Comparison of ENCODE assay signal across 7 mouse cellular contexts in genomic region chr5:75152021-75152425, GRCm38 (mm10). TPM values are rescaled to one million over a fixed set of nuclear protein-coding genes. Genes with fewer than 3 reads are reported as not detected.
DNase-seq lines count a peak whose midpoint lies in the region; ATAC-seq and TF ChIP-seq lines count a peak whose summit lies in the region.

TSS of gene Pdgfra (plus strand) at chr5:75152292.

- no peak for ATAC-seq in kidney, postnatal 0 days (replicated peaks; ENCODE audit: low FRiP score, low read depth)
- ATAC-seq in liver, embryonic 16.5 days (ENCODE audit: low read depth) = no peak
- ATAC-seq in stomach, embryonic 16.5 days (ENCODE audit: insufficient read depth, low FRiP score) = no peak

- TF ChIP-seq CTCF in heart, adult 2 months (IDR thresholded peaks at IDR 0.05) = no peak
- TF ChIP-seq CTCF in kidney, postnatal 0 days (IDR thresholded peaks at IDR 0.05; ENCODE audit: low read depth) = no peak

- peaks cover 3% of the 10 kb centered on the region; the same call in 1 of the 2 replicates for H3K4me1 ChIP-seq in heart, adult 2 months (ENCODE audit: control insufficient read depth, insufficient read depth, low read length)
- peaks cover 9% of the 10 kb centered on the region; the same call in 1 of the 2 replicates for H3K4me1 ChIP-seq in kidney, postnatal 0 days (replicated peaks; ENCODE audit: insufficient read depth, low read length)
- peaks cover 5% of the 10 kb centered on the region for H3K4me1 ChIP-seq in liver, embryonic 16.5 days (ENCODE audit: control insufficient read depth, low read depth, low read length)
- peaks cover 18% of the 10 kb centered on the region; the same call in 1 of the 2 replicates for H3K4me1 ChIP-seq in stomach, embryonic 16.5 days (ENCODE audit: control insufficient read depth, insufficient read depth, low read length)

- H3K27ac ChIP-seq in heart, adult 2 months = peak within 1 kb of the TSS; percentile 61
- peak within 1 kb of the TSS; percentile 89 for H3K27ac ChIP-seq in kidney, postnatal 0 days
- no peak within 1 kb of the TSS for H3K27ac ChIP-seq in liver, embryonic 16.5 days (ENCODE audit: low read length)
- peak within 1 kb of the TSS; percentile 93 for H3K27ac ChIP-seq in stomach, embryonic 16.5 days (ENCODE audit: low read length)

- peak; percentile 63; the same call in 1 of the 2 replicates for TF ChIP-seq POLR2A in heart, adult 2 months (IDR thresholded peaks at IDR 0.05; ENCODE audit: insufficient read depth, low read depth, low read length)

- intact Hi-C loops in heart, adult 2 months (cut with DNase I) = loop anchor here (5.0 kb wide), 1 partner anchor 70 kb away; no protein-coding TSS in a partner anchor

- DNase-seq in adrenal gland, adult 2 months = no peak
- peak; percentile 75 for DNase-seq in embryo, embryonic 11.5 days (ENCODE audit: low read depth, low spot score)
- DNase-seq in heart, adult 2 months = peak; percentile 43 to 45
- DNase-seq in kidney, postnatal 0 days (ENCODE audit: low spot score) = peak; percentile 89
- no peak for DNase-seq in cerebellum, adult 18-20 months

- no peaks in the 10 kb centered on the region for H3K79me2 ChIP-seq in heart, adult 2 months (replicated peaks; ENCODE audit: control insufficient read depth, insufficient read depth, low read length)

- peak within 1 kb of the TSS; percentile 51 for H3K9ac ChIP-seq in heart, adult 2 months (ENCODE audit: low read depth, low read length)
- H3K9ac ChIP-seq in kidney, postnatal 0 days (ENCODE audit: low read depth, low read length) = peak within 1 kb of the TSS; percentile 75
- H3K9ac ChIP-seq in liver, embryonic 16.5 days (ENCODE audit: low read depth, low read length) = no peak within 1 kb of the TSS
- peak within 1 kb of the TSS; percentile 72 for H3K9ac ChIP-seq in stomach, embryonic 16.5 days (ENCODE audit: low read length)

- peak within 1 kb of the TSS; percentile 56 for H3K4me2 ChIP-seq in kidney, postnatal 0 days (ENCODE audit: low read length)
- no peak within 1 kb of the TSS for H3K4me2 ChIP-seq in liver, embryonic 16.5 days (ENCODE audit: low read depth, low read length)
- peak within 1 kb of the TSS; percentile 87 for H3K4me2 ChIP-seq in stomach, embryonic 16.5 days (ENCODE audit: low read depth, low read length)

- no peaks in the 10 kb centered on the region for H3K9me3 ChIP-seq in kidney, postnatal 0 days (replicated peaks; ENCODE audit: low read length)
- no peaks in the 10 kb centered on the region for H3K9me3 ChIP-seq in liver, embryonic 16.5 days (replicated peaks; ENCODE audit: control insufficient read depth, low read length)
- H3K9me3 ChIP-seq in stomach, embryonic 16.5 days (replicated peaks; ENCODE audit: control insufficient read depth, low read length) = no peaks in the 10 kb centered on the region

- TF ChIP-seq EP300 in heart, adult 2 months (IDR thresholded peaks at IDR 0.05; ENCODE audit: insufficient read depth, low read depth, low read length) = no peak

- no peaks in the 10 kb centered on the region for H3K36me3 ChIP-seq in heart, adult 2 months (ENCODE audit: control insufficient read depth, insufficient read depth, low read length)
- H3K36me3 ChIP-seq in kidney, postnatal 0 days (ENCODE audit: insufficient read depth, low read length) = no peaks in the 10 kb centered on the region
- no peaks in the 10 kb centered on the region for H3K36me3 ChIP-seq in liver, embryonic 16.5 days (ENCODE audit: control insufficient read depth, insufficient read depth)
- no peaks in the 10 kb centered on the region for H3K36me3 ChIP-seq in stomach, embryonic 16.5 days (ENCODE audit: control insufficient read depth, insufficient read depth, low read length)

- peak within 1 kb of the TSS; percentile 43 for H3K4me3 ChIP-seq in heart, adult 2 months
- peak within 1 kb of the TSS; percentile 49 for H3K4me3 ChIP-seq in kidney, postnatal 0 days (replicated peaks; ENCODE audit: low read depth, low read length)
- H3K4me3 ChIP-seq in liver, embryonic 16.5 days (ENCODE audit: low read depth, low read length) = peak within 1 kb of the TSS; percentile 21; the same call in 1 of the 2 replicates
- H3K4me3 ChIP-seq in stomach, embryonic 16.5 days (replicated peaks; ENCODE audit: low read length) = peak within 1 kb of the TSS; percentile 62

- 5% methylated on average over 10 of the region's 10 CpGs for WGBS in heart, adult 2 months
- WGBS in kidney, postnatal 0 days = under 1% methylated on average over 10 of the region's 10 CpGs
- under 1% methylated on average over 10 of the region's 10 CpGs for WGBS in liver, embryonic 16.5 days (ENCODE audit: insufficient replicate concordance)
- WGBS in stomach, embryonic 16.5 days = under 1% methylated on average over 10 of the region's 10 CpGs

- H3K27me3 ChIP-seq in heart, adult 2 months (ENCODE audit: control insufficient read depth, insufficient read depth, low read length) = peaks cover 33% of the 10 kb centered on the region
- peaks cover 47% of the 10 kb centered on the region for H3K27me3 ChIP-seq in kidney, postnatal 0 days (ENCODE audit: insufficient read depth, low read length)
- peaks cover 99% of the 10 kb centered on the region for H3K27me3 ChIP-seq in liver, embryonic 16.5 days (ENCODE audit: control insufficient read depth, insufficient read depth, low read depth, low read length)
- H3K27me3 ChIP-seq in stomach, embryonic 16.5 days (ENCODE audit: control insufficient read depth, insufficient read depth, low read length) = peaks cover 23% of the 10 kb centered on the region

RNA-seq across cellular contexts. Expression of gene Pdgfra, which starts in this region (rescaled TPM):
- 10 to 100 TPM; 30.2 to 41.5 TPM for total RNA-seq in adrenal gland, adult 2 months (2021)
- 4.5 and 5.0 TPM in 2 replicates for polyA plus RNA-seq in adrenal gland, adult 2 months (2012; rRNA removed)
- 10 to 100 TPM; 27.8 to 29.3 TPM for total RNA-seq in heart, adult 2 months (2021)
- polyA plus RNA-seq in heart, adult 2 months (2012; rRNA removed) = 11.8 and 23.3 TPM in 2 replicates
- polyA plus RNA-seq in kidney, postnatal 0 days (2015; fragmentation: Nextera tagmentation; extraction: Ambion mirVana) = 23.4 and 23.8 TPM in 2 replicates
- polyA plus RNA-seq in liver, embryonic 16.5 days (2015; fragmentation: Nextera tagmentation; extraction: Ambion mirVana) = 1.6 and 1.7 TPM in 2 replicates
- 38.7 and 39.5 TPM in 2 replicates for polyA plus RNA-seq in stomach, embryonic 16.5 days (2015; fragmentation: Nextera tagmentation; extraction: Ambion mirVana)

Comparison
In these comparisons a context has a peak if more than half of its experiments do, and no peak if none do; other contexts are left out.
1. DNase-seq: peak in embryo, embryonic 11.5 days (single experiment), heart, adult 2 months (2 of 2) and kidney, postnatal 0 days (single experiment); none in adrenal gland, adult 2 months (single experiment) and cerebellum, adult 18-20 months (0 of 2).
2. Peak in every context shown above with its lines, with median percentiles within 50 percentile points of each other: H3K4me3 ChIP-seq.